Mouse (Mus musculus): ENCODE measurements around the gene Dcst2. TPM values are rescaled to one million over a fixed set of nuclear protein-coding genes. Genes with fewer than 3 reads are reported as not detected.

Gene Dcst2
- total RNA-seq (2021) = under 1 TPM; 0.29 to 0.77 TPM
- long read RNA-seq, experiment 1 = 0 reads
- long read RNA-seq, experiment 2, partial matches to known transcripts = 0 of 2 reads
- long read RNA-seq, experiment 2, other reads (novel, unspliced or antisense) = 2 of 2 reads

DNA sequence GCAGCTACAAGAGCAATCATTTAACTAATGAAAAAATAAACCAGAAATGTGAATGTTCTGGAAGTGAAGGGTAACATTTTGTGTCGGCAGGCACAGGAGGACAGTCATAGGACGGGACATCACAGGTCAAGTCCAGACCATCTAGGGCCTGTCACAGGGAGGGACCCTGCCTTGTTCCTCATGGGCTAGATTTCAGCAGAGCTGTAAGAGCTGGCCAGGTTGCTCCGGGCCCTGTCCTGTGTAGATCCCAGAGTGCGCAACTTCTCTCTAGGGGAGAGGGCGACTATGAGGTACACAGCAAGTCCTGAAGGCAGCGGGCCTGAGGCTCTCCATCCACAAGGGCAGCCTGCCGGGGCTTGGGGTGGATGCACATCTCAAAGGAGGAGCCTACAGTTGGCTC is at the start of gene Dcst2:
Gene Dcst2, plus strand, starts transcription at position 301 of the 400 bp plus-strand sequence.
- no peak within 1 kb of the TSS for H3K27ac ChIP-seq
- H3K4me3 ChIP-seq = no peak within 1 kb of the TSS
- DNase-seq (ENCODE audit: low spot score in 2 of 2) = no peak
- no peak for TF ChIP-seq CTCF (conservative IDR thresholded peaks at IDR 0.05)

DNA sequence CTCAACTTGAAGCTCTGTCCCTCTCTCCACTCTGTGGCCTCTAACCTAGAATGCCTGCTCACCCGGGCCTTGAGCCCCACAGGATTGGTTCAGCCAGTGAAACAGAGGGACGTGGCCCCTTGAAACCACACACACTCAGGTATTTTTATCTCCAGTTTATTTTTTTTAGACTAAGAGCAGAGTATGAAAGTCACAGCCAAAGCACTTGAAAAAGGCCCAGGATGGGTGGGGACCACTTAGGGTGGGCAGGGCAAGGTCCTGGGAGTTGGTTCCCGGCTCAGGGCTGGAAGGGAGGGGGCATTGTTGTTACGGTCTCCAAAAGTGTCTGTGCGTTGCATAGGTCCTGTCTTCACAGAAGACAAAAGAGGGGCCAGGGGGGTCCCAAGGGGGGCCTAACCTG is 47.4 kb upstream of the Dcst2 start:
- DNase-seq (ENCODE audit: low spot score in 2 of 2) = no peak
- peak overlapping the region; percentile 82 for H3K27ac ChIP-seq
- TF ChIP-seq CTCF (conservative IDR thresholded peaks at IDR 0.05) = no peak
- no peak overlapping the region for H3K4me3 ChIP-seq

- DNase-seq (ENCODE audit: low spot score in 2 of 2) = no peak
- peak overlapping the region; percentile 37 for H3K4me3 ChIP-seq
- peak overlapping the region; percentile 82 for H3K27ac ChIP-seq
- no peak for TF ChIP-seq CTCF (conservative IDR thresholded peaks at IDR 0.05)
Observed at GRCm38 (mm10) chr3:89314791-89315190, 47.0 kb upstream of the Dcst2 start.

GRCm38 (mm10) chr3:89315195-89315929 is 46.4 kb upstream of the Dcst2 start:
- peak; percentile 94 for TF ChIP-seq CTCF (conservative IDR thresholded peaks at IDR 0.05)
- DNase-seq (ENCODE audit: low spot score in 2 of 2) = peak in 1 of 2 experiments; percentile 89
- Histone ChIP-seq H3K4me3 (peak overlapping the region; percentile 37), H3K27ac (peak overlapping the region; percentile 82)

DNA sequence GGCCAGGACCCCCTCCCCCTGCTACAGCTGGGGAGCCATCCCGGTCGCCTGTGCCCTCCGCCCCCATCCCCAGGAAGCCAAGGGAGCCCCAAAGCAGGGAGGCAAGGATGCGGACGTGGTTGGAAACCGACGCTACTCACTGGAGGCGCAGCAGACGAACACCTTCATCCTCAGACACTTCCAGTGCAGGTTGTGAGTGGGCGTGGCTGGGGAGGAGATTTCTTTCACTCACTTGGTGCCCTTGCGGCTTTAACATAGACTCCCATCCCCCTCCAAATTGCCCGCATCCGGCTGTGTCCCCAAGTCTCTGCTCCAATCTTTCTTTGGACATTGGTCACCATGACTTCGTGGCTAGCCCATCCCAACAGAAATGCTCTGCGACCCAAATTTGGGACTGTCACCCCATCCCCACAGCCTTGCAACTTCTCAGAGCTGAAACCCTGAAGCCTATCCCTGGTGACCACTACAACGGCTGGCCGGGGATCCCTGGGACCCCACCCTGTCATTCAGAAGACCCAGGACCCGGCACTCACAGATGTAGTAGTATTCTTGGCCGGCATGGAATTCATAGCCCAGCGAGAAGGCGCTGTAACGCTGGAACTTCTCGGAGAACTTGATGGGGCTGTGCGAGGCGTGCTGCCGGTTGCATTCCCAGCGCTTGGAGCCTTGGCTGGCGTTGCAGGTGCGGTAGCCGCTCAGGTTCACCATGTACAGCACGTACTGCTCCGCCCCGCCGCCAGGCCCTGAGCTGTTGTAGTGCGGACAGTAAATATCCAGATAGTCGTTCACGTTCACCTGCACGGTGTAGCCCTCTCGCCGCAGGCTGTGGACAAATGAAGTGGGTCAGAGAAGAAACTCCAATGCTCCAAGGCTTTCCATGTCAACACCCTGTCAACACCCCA is 45.6 kb upstream of the Dcst2 start:
- peak; percentile 38; the same call in 1 of the 2 replicates for TF ChIP-seq CTCF (conservative IDR thresholded peaks at IDR 0.05)
- peak overlapping the region; percentile 0 for H3K27ac ChIP-seq
- peak overlapping the region; percentile 3; the same call in 1 of the 2 replicates for H3K4me3 ChIP-seq
- no peak for DNase-seq (ENCODE audit: low spot score in 2 of 2)

DNA sequence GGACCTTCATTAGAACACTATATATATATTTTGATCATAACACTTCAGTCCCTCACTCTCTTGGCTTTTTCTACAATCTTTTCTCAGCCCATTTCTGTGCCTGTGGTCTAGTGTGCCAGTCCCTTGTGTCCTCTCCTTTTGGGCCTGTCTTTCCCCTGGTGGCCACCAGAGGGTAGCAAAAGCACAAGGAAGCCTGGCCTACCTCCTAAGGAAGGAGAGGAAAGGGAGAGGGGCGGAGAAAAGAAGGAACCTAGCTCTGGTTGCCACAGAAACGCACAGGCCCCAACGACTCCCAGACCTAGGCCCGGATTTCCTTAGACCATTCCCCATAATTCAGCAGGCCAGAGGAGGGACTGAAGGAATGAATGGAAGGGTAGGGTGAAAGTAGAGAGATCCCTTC is 44.9 kb upstream of the Dcst2 start:
- peak; percentile 90 to 92 for DNase-seq (ENCODE audit: low spot score in 2 of 2)
- H3K4me3 ChIP-seq = no peak overlapping the region
- TF ChIP-seq CTCF (conservative IDR thresholded peaks at IDR 0.05) = peak; percentile 97
- H3K27ac ChIP-seq = peak overlapping the region; percentile 62; the same call in 1 of the 2 replicates

DNA sequence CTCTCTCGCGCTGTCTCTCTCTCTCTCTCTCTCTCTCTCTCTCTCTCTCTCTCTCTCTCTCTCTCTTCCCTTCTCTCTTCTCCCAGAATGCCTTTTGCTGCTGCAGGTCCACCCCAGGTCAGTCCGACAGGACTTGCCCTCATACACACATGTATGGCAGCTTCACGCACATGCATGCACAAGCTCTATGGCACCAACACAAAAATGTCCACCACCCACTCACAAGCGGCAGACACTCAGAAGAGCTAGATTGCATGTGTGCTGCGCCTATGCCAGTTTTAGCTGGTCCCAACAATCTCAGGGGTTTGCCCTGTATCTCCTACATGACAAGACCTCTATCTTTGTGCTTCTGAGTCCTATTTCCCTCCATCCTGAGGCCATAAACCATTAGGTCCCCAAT is 44.5 kb upstream of the Dcst2 start:
- no peak for TF ChIP-seq CTCF (conservative IDR thresholded peaks at IDR 0.05)
- Histone ChIP-seq H3K4me3 (no peak overlapping the region), H3K27ac (peak overlapping the region; percentile 62)
- DNase-seq (ENCODE audit: low spot score in 2 of 2) = no peak

DNA sequence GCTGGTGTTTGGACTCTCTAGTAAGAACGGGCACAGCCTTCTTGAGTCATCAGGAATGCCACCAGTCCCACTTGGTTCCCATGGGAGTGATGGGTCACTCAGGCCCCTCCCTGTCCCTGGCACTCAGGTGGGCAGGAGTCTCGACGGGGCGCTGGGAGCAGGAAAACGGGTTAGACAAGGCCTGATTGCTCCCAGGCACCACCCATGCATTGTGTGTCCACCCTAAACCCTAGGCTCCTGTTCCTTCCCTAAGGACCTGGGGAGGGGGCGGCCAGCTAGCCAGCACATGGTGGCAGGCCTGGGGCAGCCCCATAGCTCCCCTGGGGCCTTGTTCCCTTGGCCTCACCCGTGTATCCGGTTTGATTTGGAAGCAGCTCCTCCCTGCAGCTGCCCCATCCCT is 43.5 kb upstream of the Dcst2 start:
- H3K4me3 ChIP-seq = no peak overlapping the region
- H3K27ac ChIP-seq = peak overlapping the region; percentile 62; the same call in 1 of the 2 replicates
- TF ChIP-seq CTCF (conservative IDR thresholded peaks at IDR 0.05) = no peak
- DNase-seq (ENCODE audit: low spot score in 2 of 2) = no peak

GRCm38 (mm10) chr3:89318971-89319590 is 42.7 kb upstream of the Dcst2 start:
- no peak for TF ChIP-seq CTCF (conservative IDR thresholded peaks at IDR 0.05)
- H3K27ac ChIP-seq = peak overlapping the region; percentile 93
- DNase-seq (ENCODE audit: low spot score in 2 of 2) = no peak
- peak overlapping the region; percentile 83 for H3K4me3 ChIP-seq

- no peak for TF ChIP-seq CTCF (conservative IDR thresholded peaks at IDR 0.05)
- peak in 1 of 2 experiments; percentile 56 for DNase-seq (ENCODE audit: low spot score in 2 of 2)
- peak overlapping the region; percentile 83 for H3K4me3 ChIP-seq
- peak overlapping the region; percentile 93 for H3K27ac ChIP-seq
Observed at GRCm38 (mm10) chr3:89319591-89320350, 42.0 kb upstream of the Dcst2 start.

GRCm38 (mm10) chr3:89320581-89321182 is 41.1 kb upstream of the Dcst2 start:
- no peak for DNase-seq (ENCODE audit: low spot score in 2 of 2)
- Histone ChIP-seq H3K27ac (peak overlapping the region; percentile 93), H3K4me3 (peak overlapping the region; percentile 83)
- no peak for TF ChIP-seq CTCF (conservative IDR thresholded peaks at IDR 0.05)

Data from layer of hippocampus, adult 2 months (tissue).